Mouse (Mus musculus) megakaryocyte, embryonic 14.5 days (primary cell): ENCODE measurements at regions not wholly inside any gene's neighbourhood (a gene's known extent, or its start where the extent isn't known, plus 50 kb on each side); places are given as distances from the start of the nearest gene placed in this dataset.
"Not testable (repeated sequence)": the region's sequence is repeated elsewhere in the genome, so short reads cannot be mapped to it uniquely, and the experiment has no call there.

Source experiments
- H3K27me3 ChIP-seq: replicated peaks from 2 replicates; pipeline ENCODE3; 2012; ENCODE audit warnings: inconsistent platforms
- H3K36me3 ChIP-seq: replicated peaks from 2 replicates; pipeline ENCODE3; 2012; ENCODE audit warnings: low read length, inconsistent platforms, mixed read lengths
- H3K4me1 ChIP-seq: 2 replicates; pipeline ENCODE4 v1.6.1; 2012; ENCODE audit warnings: inconsistent platforms
- H3K4me3 ChIP-seq: replicated peaks from 2 replicates; pipeline ENCODE3; 2012; ENCODE audit warnings: moderate library complexity, mild to moderate bottlenecking, inconsistent platforms
- H3K9me3 ChIP-seq: 2 replicates; pipeline ENCODE4 v1.6.1; 2012; ENCODE audit warnings: inconsistent platforms
- FLI1 ChIP-seq: IDR thresholded peaks from 2 replicates; pipeline ENCODE4 v1.6.1; 2012; ENCODE audit warnings: low read length, inconsistent platforms, mixed read lengths
- GATA1 ChIP-seq: IDR thresholded peaks from 3 replicates; pipeline ENCODE4 v1.6.1; 2012; ENCODE audit warnings: mixed read lengths, low read length, inconsistent platforms, borderline replicate concordance

DNA sequence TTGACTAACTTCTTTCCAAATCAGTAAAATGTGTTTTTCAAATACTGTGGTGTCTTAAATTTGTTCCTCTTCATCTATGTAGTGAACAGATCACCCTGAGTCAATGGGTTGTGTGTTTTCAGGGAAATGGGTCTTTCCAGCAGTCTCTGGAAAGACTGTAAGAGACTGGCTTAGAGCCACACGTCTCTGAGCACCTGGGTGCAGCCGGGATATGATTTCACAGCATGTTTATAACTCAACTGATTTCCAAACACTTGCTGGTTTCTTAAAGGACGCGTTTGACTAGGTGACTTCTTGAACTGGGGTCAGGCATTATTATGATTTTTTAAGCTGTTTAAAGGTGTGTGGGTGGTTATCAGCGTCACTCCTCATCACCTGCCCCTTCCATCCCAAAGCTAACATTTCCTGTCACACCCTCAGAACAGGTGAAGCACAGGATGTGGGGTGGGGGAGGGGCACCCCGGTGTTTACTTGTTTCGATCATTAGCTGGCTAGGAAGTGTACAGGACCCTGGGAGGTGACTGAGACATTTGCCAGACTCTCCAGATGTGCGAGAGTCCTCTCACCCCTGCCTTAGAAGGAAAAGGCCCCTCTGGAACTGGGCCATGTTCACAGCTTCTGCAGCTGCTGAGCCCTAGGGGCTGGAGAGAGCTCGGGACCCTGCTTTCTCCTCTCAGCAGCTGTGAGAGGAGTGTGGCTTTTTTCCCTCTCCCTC is 229.8 kb downstream of the Cd109 start:
- no peak overlapping the region for H3K4me3 ChIP-seq
- H3K9me3 ChIP-seq = peaks cover 7% of the 10 kb centered on the region; the same call in 1 of the 2 replicates
- TF ChIP-seq GATA1 = no peak
- no peak for TF ChIP-seq FLI1
- H3K36me3 ChIP-seq = no peaks in the 10 kb centered on the region
- no peaks in the 10 kb centered on the region for H3K4me1 ChIP-seq
- no peaks in the 10 kb centered on the region for H3K27me3 ChIP-seq

DNA sequence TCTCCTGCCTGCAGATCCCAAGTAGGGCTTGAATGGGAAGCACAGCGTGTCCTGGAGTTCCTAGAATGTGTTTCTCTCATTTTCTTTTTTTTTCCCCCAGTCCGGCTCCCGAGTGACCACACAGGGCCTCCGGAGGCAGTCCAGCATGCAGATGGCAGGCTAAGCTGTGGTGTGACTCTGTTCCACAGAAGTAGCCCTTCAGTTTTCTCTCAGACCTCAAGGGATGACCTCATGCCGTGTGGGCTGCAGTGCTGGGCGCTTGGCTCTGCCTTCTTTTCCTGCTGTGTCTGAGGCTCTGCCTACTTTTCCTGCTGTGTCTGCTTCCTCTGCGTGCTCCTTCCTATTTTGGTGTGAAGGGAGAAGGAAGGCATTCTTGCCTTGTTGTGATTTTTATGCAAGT is 230.8 kb downstream of the Cd109 start:
- Histone ChIP-seq H3K36me3 (no peaks in the 10 kb centered on the region), H3K4me3 (no peak overlapping the region), H3K9me3 (peaks cover 7% of the 10 kb centered on the region; the same call in 1 of the 2 replicates), H3K27me3 (no peaks in the 10 kb centered on the region), H3K4me1 (no peaks in the 10 kb centered on the region)
- TF ChIP-seq GATA1 (no peak), FLI1 (no peak)

DNA sequence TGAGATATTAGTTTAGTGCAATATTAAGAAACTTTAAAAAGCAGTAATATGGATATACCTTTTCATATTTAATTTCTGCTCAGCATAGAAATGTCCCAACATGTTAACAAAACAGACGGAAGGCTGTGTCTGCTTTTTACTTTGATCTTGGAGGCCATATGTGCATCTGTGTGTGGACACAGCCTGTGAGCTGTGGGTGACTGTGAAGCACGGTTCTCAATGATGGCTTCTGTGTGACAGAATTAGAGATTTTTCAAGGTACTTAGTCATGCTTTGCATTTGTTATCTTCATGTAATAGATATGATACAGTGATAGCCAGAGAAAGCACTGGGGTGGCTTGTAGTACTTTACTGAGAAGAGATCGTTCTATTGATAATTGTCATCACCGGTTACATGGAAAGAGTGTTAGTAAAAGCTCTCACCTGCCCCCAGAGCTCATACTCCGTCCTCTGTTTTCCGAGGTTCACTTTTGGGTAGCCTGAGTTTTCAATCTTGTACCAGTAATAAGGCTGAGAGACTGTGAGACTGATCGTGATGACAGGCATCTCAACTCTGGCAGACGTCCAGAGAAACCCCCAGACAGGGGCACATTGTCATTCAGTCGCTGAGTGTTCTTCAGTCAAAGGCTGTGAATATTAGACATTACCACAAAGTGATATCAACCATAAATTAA is 232.7 kb downstream of the Cd109 start:
- Histone ChIP-seq H3K27me3 (no peaks in the 10 kb centered on the region), H3K4me1 (no peaks in the 10 kb centered on the region), H3K4me3 (no peak overlapping the region), H3K9me3 (peaks cover 4% of the 10 kb centered on the region; the same call in 1 of the 2 replicates), H3K36me3 (no peaks in the 10 kb centered on the region)
- TF ChIP-seq GATA1 (no peak), FLI1 (no peak)

- H3K27me3 ChIP-seq, H3K4me3 ChIP-seq, H3K36me3 ChIP-seq: not testable (repeated sequence)
Measured at GRCm38 (mm10) chr9:78848564-78848893, 233.2 kb downstream of the Cd109 start.

GRCm38 (mm10) chr9:78856981-78857380 is 241.6 kb downstream of the Cd109 start:
- TF ChIP-seq FLI1 (no peak), GATA1 (no peak)
- no peaks in the 10 kb centered on the region for H3K36me3 ChIP-seq
- H3K27me3 ChIP-seq = no peaks in the 10 kb centered on the region
- H3K4me3 ChIP-seq = no peak overlapping the region
- no peaks in the 10 kb centered on the region for H3K9me3 ChIP-seq
- no peaks in the 10 kb centered on the region for H3K4me1 ChIP-seq

More at GRCm38 (mm10) chr9:78848564-78848893, 233.2 kb downstream of the Cd109 start:
- H3K4me1 ChIP-seq, H3K9me3 ChIP-seq: not testable (repeated sequence)

- Histone ChIP-seq H3K4me1 (no peaks in the 10 kb centered on the region), H3K27me3 (no peaks in the 10 kb centered on the region), H3K4me3 (no peak overlapping the region), H3K36me3 (no peaks in the 10 kb centered on the region), H3K9me3 (no peaks in the 10 kb centered on the region)
- TF ChIP-seq FLI1 = no peak
- no peak for TF ChIP-seq GATA1
Measured at GRCm38 (mm10) chr9:78859956-78860355, 244.6 kb downstream of the Cd109 start.

- no peaks in the 10 kb centered on the region for H3K4me1 ChIP-seq
- no peaks in the 10 kb centered on the region for H3K9me3 ChIP-seq
- H3K27me3 ChIP-seq = no peaks in the 10 kb centered on the region
- H3K36me3 ChIP-seq = no peaks in the 10 kb centered on the region
- H3K4me3 ChIP-seq = no peak overlapping the region
- TF ChIP-seq FLI1 (no peak), GATA1 (no peak)
Measured at GRCm38 (mm10) chr9:78872561-78872960, 257.2 kb downstream of the Cd109 start.

- Histone ChIP-seq H3K27me3 (no peaks in the 10 kb centered on the region), H3K4me1 (no peaks in the 10 kb centered on the region), H3K9me3 (no peaks in the 10 kb centered on the region), H3K4me3 (no peak overlapping the region), H3K36me3 (no peaks in the 10 kb centered on the region)
- no peak for TF ChIP-seq GATA1
- TF ChIP-seq FLI1 = no peak
Measured at GRCm38 (mm10) chr9:78879955-78880642, 264.8 kb downstream of the Cd109 start.

- Histone ChIP-seq H3K4me1 (no peaks in the 10 kb centered on the region), H3K4me3 (no peak overlapping the region), H3K36me3 (no peaks in the 10 kb centered on the region), H3K9me3 (no peaks in the 10 kb centered on the region), H3K27me3 (no peaks in the 10 kb centered on the region)
- no peak for TF ChIP-seq FLI1
- no peak for TF ChIP-seq GATA1
Measured at GRCm38 (mm10) chr9:78880643-78881306, 265.4 kb downstream of the Cd109 start.

GRCm38 (mm10) chr9:78881307-78881790 is 266.0 kb downstream of the Cd109 start:
- no peaks in the 10 kb centered on the region for H3K36me3 ChIP-seq
- no peak overlapping the region for H3K4me3 ChIP-seq
- H3K4me1 ChIP-seq = no peaks in the 10 kb centered on the region
- no peaks in the 10 kb centered on the region for H3K9me3 ChIP-seq
- TF ChIP-seq GATA1 = no peak
- TF ChIP-seq FLI1 = no peak
- H3K27me3 ChIP-seq = no peaks in the 10 kb centered on the region
